Mouse (Mus musculus): ENCODE results near the gene Ikbke. TPM values are rescaled to one million over a fixed set of nuclear protein-coding genes. Genes with fewer than 3 reads are reported as not detected.
A peak's percentile ranks its signal among the peaks of the same experiment; 100 is the strongest.

Ikbke gene
- total RNA-seq, 2 experiments from 2014 or later, result 2.1 to 3.2 TPM

GRCm38 (mm10) chr1:131245926-131246325 lies 33.5 kb downstream of the Ikbke start:
- peak; percentile 67 for TF ChIP-seq CTCF (conservative IDR thresholded peaks at IDR 0.05)
- peak; percentile 20 to 60 for DNase-seq (ENCODE audit: low spot score in 2 of 2)
- Histone ChIP-seq H3K27ac (peak overlapping the region; percentile 81), H3K4me3 (peak overlapping the region; percentile 88)

DNA sequence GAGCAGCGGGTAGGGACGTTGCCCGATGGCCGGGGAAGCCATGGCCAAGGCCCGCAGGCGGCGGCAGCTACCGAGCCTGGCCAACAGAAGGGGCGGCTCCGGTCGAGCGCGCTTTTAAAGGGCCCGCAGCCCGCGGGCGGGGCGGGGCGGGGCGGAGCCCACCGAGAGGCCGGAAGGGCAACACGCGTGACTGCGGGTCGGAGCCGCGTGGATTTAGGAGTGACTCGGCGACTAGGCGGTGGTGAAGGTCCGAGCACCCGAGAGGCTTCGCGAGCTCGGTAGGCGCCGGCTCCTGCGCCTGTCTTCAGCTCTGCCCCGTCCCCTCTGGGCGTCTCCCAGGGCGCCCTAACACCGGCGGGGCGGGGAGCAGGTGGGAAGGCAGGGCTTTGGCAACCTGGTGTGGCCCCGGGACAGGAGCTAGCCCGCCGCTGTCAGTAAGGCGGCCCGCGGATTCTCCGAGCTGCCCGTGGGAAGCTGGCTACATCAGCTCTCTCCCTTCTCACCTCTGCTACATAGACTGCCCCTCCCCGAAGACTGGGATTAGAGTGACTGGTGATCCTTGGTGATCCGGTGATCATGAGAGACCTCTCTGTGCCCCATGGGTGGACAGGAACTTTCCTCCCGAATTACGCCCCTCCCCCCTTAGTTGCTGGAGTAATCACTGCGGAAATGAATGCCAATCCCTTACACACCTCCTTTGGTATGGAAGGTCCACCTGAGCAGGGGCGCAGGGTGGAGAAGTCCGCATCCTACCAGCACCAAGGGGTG lies 34.1 kb downstream of the Ikbke start, which contains the start of gene Rassf5:
TSS of gene Rassf5 (minus strand) at position 170 of the 768 bp plus-strand sequence.
- Histone ChIP-seq H3K4me3 (peak within 1 kb of the TSS; percentile 88), H3K27ac (peak within 1 kb of the TSS; percentile 81)
- TF ChIP-seq CTCF (conservative IDR thresholded peaks at IDR 0.05), result peak; percentile 24; the same call in 1 of the 2 replicates
- DNase-seq (ENCODE audit: low spot score in 2 of 2), result peak; percentile 48 to 56

GRCm38 (mm10) chr1:131244536-131245088 lies 34.8 kb downstream of the Ikbke start:
- Histone ChIP-seq H3K27ac (peak overlapping the region; percentile 81), H3K4me3 (peak overlapping the region; percentile 88)
- TF ChIP-seq CTCF (conservative IDR thresholded peaks at IDR 0.05), result no peak
- no peak for DNase-seq (ENCODE audit: low spot score in 2 of 2)

- no peak for DNase-seq (ENCODE audit: low spot score in 2 of 2)
These were observed 36.5 kb downstream of the Ikbke start for GRCm38 (mm10) chr1:131242956-131243355.

DNA sequence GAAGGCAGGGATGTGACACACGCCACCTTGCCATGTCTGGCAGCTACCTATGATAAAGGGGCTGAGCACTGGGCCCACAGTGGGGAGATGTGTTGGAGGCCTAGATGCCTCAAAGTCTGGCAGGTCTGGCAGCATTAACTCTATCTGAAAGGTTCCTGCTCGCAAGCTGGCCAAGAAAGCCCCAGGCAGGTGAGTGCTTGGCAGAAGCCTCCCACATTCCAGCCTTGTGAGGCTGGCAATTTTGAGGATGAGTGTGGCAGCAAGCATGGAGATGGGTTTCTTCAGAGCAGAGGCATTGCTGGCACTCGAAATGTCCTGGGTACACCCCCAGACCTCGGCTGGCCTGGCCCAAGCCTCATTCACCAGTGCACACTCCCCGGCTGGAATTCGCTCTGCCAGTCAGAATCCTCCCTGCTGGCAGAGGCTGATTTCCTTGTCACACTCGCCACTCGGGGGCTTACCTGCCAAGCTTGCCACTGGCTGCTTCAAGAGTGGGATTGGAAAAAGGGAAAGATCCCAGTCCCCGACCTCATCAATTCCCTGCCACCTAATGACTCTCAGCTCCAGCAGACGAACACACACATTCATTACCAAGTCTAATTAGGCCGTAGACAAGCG lies 39.7 kb downstream of the Ikbke start:
- DNase-seq (ENCODE audit: low spot score in 2 of 2), result no peak
- Histone ChIP-seq H3K4me3 (no peak overlapping the region), H3K27ac (no peak overlapping the region)
- no peak for TF ChIP-seq CTCF (conservative IDR thresholded peaks at IDR 0.05)

More at GRCm38 (mm10) chr1:131242956-131243355, 36.5 kb downstream of the Ikbke start:
- no peak for TF ChIP-seq CTCF (conservative IDR thresholded peaks at IDR 0.05)
- Histone ChIP-seq H3K27ac (no peak overlapping the region), H3K4me3 (no peak overlapping the region)

DNA sequence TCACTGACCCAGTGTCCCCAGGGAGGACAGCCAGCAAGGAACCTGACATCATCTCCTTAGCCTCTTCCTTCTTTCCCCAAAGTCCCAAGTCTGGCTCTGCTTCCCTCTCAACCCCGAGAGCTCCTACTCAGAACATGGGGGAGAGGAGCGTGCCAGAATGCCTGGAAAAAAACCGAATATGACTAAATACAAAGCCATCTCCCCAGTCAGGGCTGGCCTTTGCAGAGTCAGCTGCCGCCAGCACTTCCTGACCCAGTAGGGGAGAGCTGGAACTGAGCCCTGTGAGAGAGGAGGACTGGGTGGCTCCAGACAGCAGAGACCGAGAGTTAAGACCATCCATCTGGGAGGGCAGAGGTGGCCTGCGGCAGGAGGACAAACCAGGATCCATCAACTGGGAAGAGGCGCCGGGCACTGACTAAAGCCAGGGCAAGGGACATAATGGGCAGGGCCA lies 40.5 kb downstream of the Ikbke start:
- Histone ChIP-seq H3K27ac (no peak overlapping the region), H3K4me3 (no peak overlapping the region)
- no peak for DNase-seq (ENCODE audit: low spot score in 2 of 2)
- no peak for TF ChIP-seq CTCF (conservative IDR thresholded peaks at IDR 0.05)

- no peak overlapping the region for H3K27ac ChIP-seq
- H3K4me3 ChIP-seq, result no peak overlapping the region
- DNase-seq (ENCODE audit: low spot score in 2 of 2), result no peak
- no peak for TF ChIP-seq CTCF (conservative IDR thresholded peaks at IDR 0.05)
These were observed 43.3 kb downstream of the Ikbke start for GRCm38 (mm10) chr1:131236077-131236476.

DNA sequence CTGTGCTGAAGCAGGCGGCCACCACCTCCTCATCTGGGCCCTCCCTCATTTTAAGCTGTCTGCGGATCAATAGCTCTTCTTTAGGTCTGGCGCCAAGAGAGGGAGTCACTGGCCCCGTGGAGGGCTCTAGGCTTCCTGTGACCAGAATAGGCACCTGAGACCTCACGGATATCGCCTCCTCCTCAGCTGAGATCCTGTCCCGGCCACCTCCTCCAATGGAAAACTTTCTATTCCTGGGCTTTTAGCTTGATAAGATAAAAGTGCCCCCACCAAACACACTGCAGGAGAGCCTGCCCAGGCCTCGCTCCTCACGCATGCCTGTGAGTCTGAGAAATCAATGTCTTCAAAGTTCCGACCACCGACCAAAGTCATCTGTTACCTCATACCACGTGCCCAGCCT lies 45.9 kb downstream of the Ikbke start:
- no peak overlapping the region for H3K27ac ChIP-seq
- no peak for DNase-seq (ENCODE audit: low spot score in 2 of 2)
- H3K4me3 ChIP-seq, result no peak overlapping the region
- no peak for TF ChIP-seq CTCF (conservative IDR thresholded peaks at IDR 0.05)

- DNase-seq (ENCODE audit: low spot score in 2 of 2), result no peak
- TF ChIP-seq CTCF (conservative IDR thresholded peaks at IDR 0.05), result no peak
- no peak overlapping the region for H3K4me3 ChIP-seq
These were observed 50.7 kb downstream of the Ikbke start for GRCm38 (mm10) chr1:131228659-131229058.

DNA sequence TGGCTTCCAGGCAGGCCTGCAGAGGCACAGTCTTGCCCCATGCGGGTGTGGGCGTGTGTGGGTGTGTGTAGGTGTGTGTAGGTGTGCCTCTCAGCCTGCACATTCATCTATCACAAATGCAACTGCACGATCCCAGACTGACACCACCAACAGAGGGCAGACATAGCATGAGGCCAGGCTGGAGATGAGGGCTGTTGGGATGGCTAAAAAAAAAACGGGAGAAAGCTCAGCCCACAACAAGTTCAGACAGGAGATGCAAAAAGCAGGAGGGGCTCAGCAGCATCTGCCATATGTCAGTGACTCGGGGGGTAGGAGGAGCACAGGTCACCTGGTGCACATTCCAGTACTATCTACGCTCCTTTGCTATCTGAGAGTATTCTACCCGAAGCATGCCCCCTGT lies 51.2 kb downstream of the Ikbke start:
- DNase-seq (ENCODE audit: low spot score in 2 of 2), result no peak
- peak; percentile 38 for TF ChIP-seq CTCF (conservative IDR thresholded peaks at IDR 0.05)
- Histone ChIP-seq H3K27ac (no peak overlapping the region), H3K4me3 (no peak overlapping the region)

More at GRCm38 (mm10) chr1:131228659-131229058, 50.7 kb downstream of the Ikbke start:
- no peak overlapping the region for H3K27ac ChIP-seq

GRCm38 (mm10) chr1:131224848-131225471 lies 54.4 kb downstream of the Ikbke start:
- no peak overlapping the region for H3K27ac ChIP-seq
- H3K4me3 ChIP-seq, result no peak overlapping the region
- TF ChIP-seq CTCF (conservative IDR thresholded peaks at IDR 0.05), result no peak
- DNase-seq (ENCODE audit: low spot score in 2 of 2), result no peak

- DNase-seq (ENCODE audit: low spot score in 2 of 2), result no peak
- H3K27ac ChIP-seq, result no peak overlapping the region
- TF ChIP-seq CTCF (conservative IDR thresholded peaks at IDR 0.05), result no peak
- H3K4me3 ChIP-seq, result no peak overlapping the region
These were observed 56.1 kb downstream of the Ikbke start for GRCm38 (mm10) chr1:131223345-131223744.

Measured in layer of hippocampus, adult 2 months (tissue).